Mouse (Mus musculus): ENCODE data around the gene Gale.

DNA sequence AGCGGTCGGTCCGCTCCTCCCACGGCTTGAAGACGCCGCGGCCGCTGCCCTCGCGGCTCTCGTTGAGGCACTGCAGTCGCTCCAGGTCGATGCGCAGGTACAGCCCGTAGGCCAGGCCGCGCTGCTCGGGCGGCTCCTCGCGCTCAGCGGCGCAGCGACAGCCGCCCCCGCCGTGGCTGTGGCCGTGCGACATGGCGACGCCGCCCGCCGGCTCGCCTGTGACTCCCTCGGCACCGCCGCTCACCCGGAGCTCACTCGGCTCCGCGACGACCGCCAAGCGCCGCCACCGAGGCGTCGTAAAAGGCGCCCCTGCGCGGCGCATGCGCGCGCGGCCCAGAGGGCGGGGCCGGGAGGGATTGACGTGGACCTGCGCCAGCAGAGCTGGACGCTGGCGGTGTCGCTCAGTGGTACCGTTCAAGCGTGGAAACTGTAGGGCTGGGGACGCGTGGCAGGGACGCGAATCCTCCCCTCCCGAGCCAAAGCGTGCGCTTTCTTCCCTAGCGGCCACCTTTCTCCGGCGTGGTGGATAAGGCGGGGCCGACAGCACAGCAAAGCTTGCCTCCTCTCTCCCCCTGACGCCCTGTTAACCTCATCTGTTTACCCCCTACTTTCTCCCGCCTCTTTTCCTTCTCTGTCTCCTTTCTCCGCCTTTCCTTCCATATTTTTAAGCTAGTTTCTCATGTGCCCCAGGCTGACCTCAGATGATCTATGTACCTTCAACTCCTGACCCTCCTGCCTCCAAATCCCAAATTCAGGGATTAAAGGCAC lies 23.6 kb downstream of the Gale start, which contains the start of gene Pithd1:
- TF ChIP-seq CTCF (IDR thresholded peaks at IDR 0.05; ENCODE audit: borderline replicate concordance, insufficient read depth, low read depth, low read length) (no peak), POLR2A (IDR thresholded peaks at IDR 0.05; ENCODE audit: borderline replicate concordance, insufficient read depth, low read length) (peak; percentile 98)

Measured in cerebellum, adult 2 months (tissue).